Mouse (Mus musculus): ENCODE measurements around the gene Exosc5. TPM values are rescaled to one million over a fixed set of nuclear protein-coding genes. Genes with fewer than 3 reads are reported as not detected.

The Exosc5 gene
- polyA plus RNA-seq (2012; rRNA removed) = 64.9 and 77.1 TPM in 2 replicates
- 63.0 and 71.2 TPM in 2 replicates for polyA plus RNA-seq (2014; fragmentation: Nextera tagmentation; extraction: Ambion mirVana)

DNA sequence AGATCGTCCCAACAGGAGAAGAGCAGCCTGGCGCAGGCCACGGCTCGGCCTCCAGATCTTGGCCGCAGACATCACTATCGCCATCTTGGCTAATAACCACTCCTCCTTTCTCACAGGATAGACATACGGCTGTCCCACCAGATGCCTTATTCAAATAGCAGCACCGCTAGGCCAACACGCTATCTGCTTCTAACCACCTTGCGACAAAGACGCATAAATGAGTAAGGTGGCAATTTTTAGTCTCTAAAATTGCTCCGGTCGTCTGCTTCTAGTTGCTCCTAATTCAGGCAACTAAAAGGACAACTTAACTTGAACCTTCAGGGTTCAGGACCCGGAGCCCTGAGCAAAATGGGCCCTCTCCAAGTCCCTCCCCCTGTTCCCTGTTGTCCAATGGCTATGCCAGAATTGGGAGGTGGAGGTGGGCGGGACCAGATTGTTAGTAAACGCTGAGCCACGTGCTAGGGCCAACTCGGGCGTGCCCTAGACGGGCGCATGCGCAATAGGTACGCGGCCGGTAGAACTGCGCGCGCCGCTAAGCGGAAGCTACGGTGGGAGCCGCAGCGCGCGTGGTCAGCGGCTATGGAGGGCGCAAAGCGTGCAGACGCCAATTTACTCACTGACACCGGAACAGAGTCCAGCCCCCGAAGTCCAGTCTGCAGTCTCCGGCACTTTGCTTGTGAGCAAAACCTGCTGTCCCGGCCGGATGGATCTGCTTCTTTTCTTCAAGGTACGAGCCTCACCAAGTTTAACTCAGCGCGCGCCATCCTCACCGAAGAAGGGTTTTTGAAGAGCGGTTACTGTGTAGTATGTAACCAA, at the start of gene Exosc5, which contains the start of gene Bckdha:
Gene Exosc5 (plus strand): TSS at position 508 of the 816 bp plus-strand sequence.
Gene Bckdha (minus strand): TSS at position 325 of the 816 bp plus-strand sequence.
- peak; percentile 99 for ATAC-seq (ENCODE audit: low FRiP score, low read depth)
- under 1% methylated on average over 50 of the region's 50 CpGs for WGBS
- Histone ChIP-seq H3K4me2 (replicated peaks; ENCODE audit: low read depth, low read length, severe bottlenecking) (peak within 1 kb of the TSS; percentile 79), H3K9me3 (ENCODE audit: control insufficient read depth, low read length) (no peaks in the 10 kb centered on the region), H3K4me1 (ENCODE audit: control insufficient read depth, insufficient read depth, low read length) (peaks cover 12% of the 10 kb centered on the region), H3K9ac (ENCODE audit: low read depth, low read length, severe bottlenecking) (peak within 1 kb of the TSS; percentile 66), H3K4me3 (replicated peaks; ENCODE audit: low read length) (peak within 1 kb of the TSS; percentile 70), H3K27me3 (ENCODE audit: control insufficient read depth, insufficient read depth, low read length) (no peaks in the 10 kb centered on the region), H3K27ac (replicated peaks; ENCODE audit: low read depth, low read length) (no peak within 1 kb of the TSS), H3K36me3 (ENCODE audit: control insufficient read depth, insufficient read depth, low read length) (peaks cover 14% of the 10 kb centered on the region)
- TF ChIP-seq POLR2A (IDR thresholded peaks at IDR 0.05; ENCODE audit: borderline replicate concordance, extremely low read depth, insufficient read depth, insufficient read length) = peak; percentile 66; the same call in 1 of the 2 replicates
- peak; percentile 100 for DNase-seq (ENCODE audit: low spot score)

GRCm38 (mm10) chr7:25610056-25610455, 48.9 kb upstream of the Exosc5 start:
- no peak overlapping the region for H3K4me2 ChIP-seq (replicated peaks; ENCODE audit: low read depth, low read length, severe bottlenecking)
- H3K9ac ChIP-seq (ENCODE audit: low read depth, low read length, severe bottlenecking) = no peak overlapping the region
- ATAC-seq (ENCODE audit: low FRiP score, low read depth) = no peak
- DNase-seq (ENCODE audit: low spot score) = no peak
- H3K27ac ChIP-seq (replicated peaks; ENCODE audit: low read depth, low read length) = no peak overlapping the region
- no peak for TF ChIP-seq POLR2A (IDR thresholded peaks at IDR 0.05; ENCODE audit: borderline replicate concordance, extremely low read depth, insufficient read depth, insufficient read length)
- H3K4me3 ChIP-seq (replicated peaks; ENCODE audit: low read length) = no peak overlapping the region
- H3K4me1 ChIP-seq (ENCODE audit: control insufficient read depth, insufficient read depth, low read length) = no peaks in the 10 kb centered on the region
- H3K9me3 ChIP-seq (ENCODE audit: control insufficient read depth, low read length) = no peaks in the 10 kb centered on the region
- no peaks in the 10 kb centered on the region for H3K36me3 ChIP-seq (ENCODE audit: control insufficient read depth, insufficient read depth, low read length)
- 35% methylated on average over 6 of the region's 6 CpGs for WGBS
- no peaks in the 10 kb centered on the region for H3K27me3 ChIP-seq (ENCODE audit: control insufficient read depth, insufficient read depth, low read length)

DNA sequence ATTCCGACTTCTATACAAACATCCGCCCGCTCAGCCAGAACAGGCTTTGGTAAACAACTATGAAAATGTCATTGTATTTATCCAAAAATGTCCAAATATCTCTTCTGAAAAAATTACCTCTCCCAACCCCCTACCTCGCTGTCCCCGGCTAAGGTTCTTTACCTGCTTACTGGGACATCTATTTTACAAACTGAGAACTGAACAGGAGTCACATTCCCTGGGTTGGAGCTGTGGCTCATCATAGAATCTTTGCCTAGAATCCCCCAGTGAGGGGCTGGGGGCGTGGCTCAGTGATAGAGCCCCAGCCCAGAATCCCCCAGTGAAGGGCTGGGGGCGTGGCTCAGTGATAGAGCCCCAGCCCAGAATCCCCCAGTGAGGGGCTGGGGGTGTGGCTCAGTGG, 47.5 kb upstream of the Exosc5 start:
- H3K4me2 ChIP-seq (replicated peaks; ENCODE audit: low read depth, low read length, severe bottlenecking) = no peak overlapping the region
- ATAC-seq (ENCODE audit: low FRiP score, low read depth) = no peak

DNA sequence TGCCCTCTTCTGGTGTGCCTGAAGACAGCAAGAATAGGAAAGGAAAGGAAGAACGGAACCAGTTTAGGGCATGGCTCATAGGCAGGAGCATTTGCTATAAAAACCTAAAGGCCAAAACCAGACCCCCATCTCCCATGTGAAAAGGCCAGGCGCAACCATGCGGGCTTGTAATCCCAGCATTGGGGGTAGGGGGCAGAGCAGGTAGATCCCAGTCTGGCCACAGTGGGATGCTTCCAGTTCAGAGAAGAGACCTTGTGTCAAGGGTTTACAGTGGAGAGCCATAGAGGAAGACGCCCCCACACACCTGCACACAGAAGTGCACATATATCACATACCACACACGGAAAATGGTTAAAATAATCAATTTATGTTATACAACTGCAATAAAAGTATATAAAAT, 44.9 kb upstream of the Exosc5 start:
- no peaks in the 10 kb centered on the region for H3K4me1 ChIP-seq (ENCODE audit: control insufficient read depth, insufficient read depth, low read length)
- H3K4me3 ChIP-seq (replicated peaks; ENCODE audit: low read length) = no peak overlapping the region
- H3K27me3 ChIP-seq (ENCODE audit: control insufficient read depth, insufficient read depth, low read length) = no peaks in the 10 kb centered on the region
- DNase-seq (ENCODE audit: low spot score) (no peak), ATAC-seq (ENCODE audit: low FRiP score, low read depth) (no peak)
- 84% methylated on average over 5 of the region's 5 CpGs for WGBS
- H3K9ac ChIP-seq (ENCODE audit: low read depth, low read length, severe bottlenecking) = no peak overlapping the region
- no peak overlapping the region for H3K27ac ChIP-seq (replicated peaks; ENCODE audit: low read depth, low read length)
- TF ChIP-seq POLR2A (IDR thresholded peaks at IDR 0.05; ENCODE audit: borderline replicate concordance, extremely low read depth, insufficient read depth, insufficient read length) = no peak
- no peaks in the 10 kb centered on the region for H3K36me3 ChIP-seq (ENCODE audit: control insufficient read depth, insufficient read depth, low read length)
- no peaks in the 10 kb centered on the region for H3K9me3 ChIP-seq (ENCODE audit: control insufficient read depth, low read length)
- no peak overlapping the region for H3K4me2 ChIP-seq (replicated peaks; ENCODE audit: low read depth, low read length, severe bottlenecking)

More for the DNA sequence above, 47.5 kb upstream of the Exosc5 start:
- no peaks in the 10 kb centered on the region for H3K9me3 ChIP-seq (ENCODE audit: control insufficient read depth, low read length)
- no peaks in the 10 kb centered on the region for H3K4me1 ChIP-seq (ENCODE audit: control insufficient read depth, insufficient read depth, low read length)
- no peaks in the 10 kb centered on the region for H3K27me3 ChIP-seq (ENCODE audit: control insufficient read depth, insufficient read depth, low read length)
- no peaks in the 10 kb centered on the region for H3K36me3 ChIP-seq (ENCODE audit: control insufficient read depth, insufficient read depth, low read length)
- no peak overlapping the region for H3K9ac ChIP-seq (ENCODE audit: low read depth, low read length, severe bottlenecking)
- no peak for DNase-seq (ENCODE audit: low spot score)
- H3K4me3 ChIP-seq (replicated peaks; ENCODE audit: low read length) = no peak overlapping the region
- no peak overlapping the region for H3K27ac ChIP-seq (replicated peaks; ENCODE audit: low read depth, low read length)
- no peak for TF ChIP-seq POLR2A (IDR thresholded peaks at IDR 0.05; ENCODE audit: borderline replicate concordance, extremely low read depth, insufficient read depth, insufficient read length)
- WGBS = 59% methylated on average over 7 of the region's 7 CpGs

- Histone ChIP-seq H3K4me1 (ENCODE audit: control insufficient read depth, insufficient read depth, low read length) (0 out of 2 replicates have a peak, but pooled peaks cover 4% of the 10 kb centered on the region), H3K9me3 (ENCODE audit: control insufficient read depth, low read length) (no peaks in the 10 kb centered on the region), H3K4me3 (replicated peaks; ENCODE audit: low read length) (no peak overlapping the region), H3K9ac (ENCODE audit: low read depth, low read length, severe bottlenecking) (no peak overlapping the region), H3K4me2 (replicated peaks; ENCODE audit: low read depth, low read length, severe bottlenecking) (no peak overlapping the region), H3K36me3 (ENCODE audit: control insufficient read depth, insufficient read depth, low read length) (no peaks in the 10 kb centered on the region), H3K27me3 (ENCODE audit: control insufficient read depth, insufficient read depth, low read length) (no peaks in the 10 kb centered on the region), H3K27ac (replicated peaks; ENCODE audit: low read depth, low read length) (no peak overlapping the region)
- DNase-seq (ENCODE audit: low spot score) = no peak
- TF ChIP-seq POLR2A (IDR thresholded peaks at IDR 0.05; ENCODE audit: borderline replicate concordance, extremely low read depth, insufficient read depth, insufficient read length) = no peak
- 69% methylated on average over 21 of the region's 21 CpGs for WGBS
- no peak for ATAC-seq (ENCODE audit: low FRiP score, low read depth)
These were observed 43.9 kb upstream of the Exosc5 start for GRCm38 (mm10) chr7:25614831-25615705.

Data from limb, embryonic 14.5 days (tissue).